Mouse (Mus musculus) spleen, adult 2 months (tissue): Measurements from ENCODE around the gene Unc93b1.

Source experiments
- CTCF ChIP-seq: fragments of 200-500 bp; IDR thresholded peaks from 2 replicates; pipeline ENCODE4 v1.5.1; 2011; ENCODE audit warnings: mild to moderate bottlenecking, inconsistent platforms; ENCODE audit not compliant: insufficient read depth, insufficient read length, insufficient replicate concordance; ENCODE audit errors: extremely low read depth
- POLR2A ChIP-seq: fragments of 200-500 bp; IDR thresholded peaks from 2 replicates; pipeline ENCODE4 v1.6.1; 2011; ENCODE audit warnings: low read depth, low read length, inconsistent platforms

DNA sequence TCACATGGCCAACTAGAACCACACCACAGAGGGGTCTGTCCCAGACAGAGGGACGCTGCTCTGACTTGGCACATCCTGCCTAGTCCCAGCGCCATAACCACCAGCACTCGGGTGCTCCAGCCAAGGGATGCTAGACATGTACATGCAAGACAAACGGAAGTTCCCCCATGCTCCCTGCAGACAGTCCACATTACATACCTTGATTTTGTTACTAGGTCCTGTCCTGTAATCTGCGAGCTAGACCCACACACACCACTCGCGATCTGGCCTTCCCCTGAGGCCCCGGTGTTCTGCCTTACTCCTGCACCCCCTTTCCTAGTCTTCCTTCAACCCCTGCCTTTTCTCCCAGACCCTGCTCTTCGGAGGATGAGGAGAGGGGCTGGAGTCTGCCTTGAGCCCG lies 28.7 kb upstream of the Unc93b1 start:
- TF ChIP-seq CTCF (no peak), POLR2A (no peak)
